Comparison of ENCODE assay signal across 12 mouse cellular contexts in genomic region chr2:26447451-26447850, GRCm38 (mm10). TPM values are rescaled to one million over a fixed set of nuclear protein-coding genes. Genes with fewer than 3 reads are reported as not detected.
DNase-seq lines count a peak whose midpoint lies in the region; ATAC-seq and TF ChIP-seq lines count a peak whose summit lies in the region.
"Had no signal": no experiment of that assay in that cellular context is flagged by ENCODE, and none has a peak within 500 bp of the region (broad histone marks: within the 10 kb centered on the region; RNA-seq: fewer than 3 reads in every experiment).

No protein-coding gene starts in this region.

- TF ChIP-seq POLR2A in limb, embryonic 14.5 days (IDR thresholded peaks at IDR 0.05; ENCODE audit: borderline replicate concordance, extremely low read depth, insufficient read depth, insufficient read length), result no peak

- H3K9ac ChIP-seq in limb, embryonic 13.5 days, result peak overlapping the region; percentile 43; the same call in 1 of the 2 replicates
- H3K9ac ChIP-seq in limb, embryonic 14.5 days (ENCODE audit: low read depth, low read length, severe bottlenecking), result 0 out of 2 replicates have a peak overlapping the region, but pooled peaks have one; percentile 28

- peaks cover 32% of the 10 kb centered on the region for H3K4me1 ChIP-seq in limb, embryonic 13.5 days
- peaks cover 28% of the 10 kb centered on the region for H3K4me1 ChIP-seq in limb, embryonic 10.5 days
- H3K4me1 ChIP-seq in limb, embryonic 14.5 days (ENCODE audit: control insufficient read depth, insufficient read depth, low read length), result peaks cover 21% of the 10 kb centered on the region

- no peak overlapping the region; the same call in 1 of the 2 replicates for H3K4me3 ChIP-seq in gastrocnemius, adult 2 months
- H3K4me3 ChIP-seq in limb, embryonic 13.5 days, result no peak overlapping the region
- no peak overlapping the region for H3K4me3 ChIP-seq in limb, embryonic 10.5 days
- H3K4me3 ChIP-seq in limb, embryonic 14.5 days (replicated peaks; ENCODE audit: low read length), result no peak overlapping the region

- intact Hi-C loops in gastrocnemius, adult 2 months (cut with DNase I), result loop anchor here (5.0 kb wide), 1 partner anchor 455 kb away; the partner anchor contains the start of gene Surf6

- H3K27ac ChIP-seq in gastrocnemius, adult 2 months, result peak overlapping the region; percentile 99
- no peak overlapping the region for H3K27ac ChIP-seq in limb, embryonic 13.5 days
- H3K27ac ChIP-seq in limb, embryonic 10.5 days, result no peak overlapping the region
- no peak overlapping the region for H3K27ac ChIP-seq in limb, embryonic 14.5 days (replicated peaks; ENCODE audit: low read depth, low read length)

- no peaks in the 10 kb centered on the region; the same call in 1 of the 2 replicates for H3K36me3 ChIP-seq in limb, embryonic 13.5 days
- no peaks in the 10 kb centered on the region for H3K36me3 ChIP-seq in limb, embryonic 10.5 days
- H3K36me3 ChIP-seq in limb, embryonic 14.5 days (ENCODE audit: control insufficient read depth, insufficient read depth, low read length), result no peaks in the 10 kb centered on the region

- no peaks in the 10 kb centered on the region for H3K9me3 ChIP-seq in limb, embryonic 13.5 days
- no peaks in the 10 kb centered on the region for H3K9me3 ChIP-seq in limb, embryonic 10.5 days (replicated peaks)
- no peaks in the 10 kb centered on the region for H3K9me3 ChIP-seq in limb, embryonic 14.5 days (ENCODE audit: control insufficient read depth, low read length)

- TF ChIP-seq CTCF in gastrocnemius, adult 2 months (IDR thresholded peaks at IDR 0.05), result no peak

- no peaks in the 10 kb centered on the region for H3K27me3 ChIP-seq in limb, embryonic 13.5 days
- H3K27me3 ChIP-seq in limb, embryonic 10.5 days (ENCODE audit: low read depth, poor library complexity, severe bottlenecking), result no peaks in the 10 kb centered on the region
- H3K27me3 ChIP-seq in limb, embryonic 14.5 days (ENCODE audit: control insufficient read depth, insufficient read depth, low read length), result no peaks in the 10 kb centered on the region

- H3K4me2 ChIP-seq in limb, embryonic 13.5 days (replicated peaks), result no peak overlapping the region
- H3K4me2 ChIP-seq in limb, embryonic 14.5 days (replicated peaks; ENCODE audit: low read depth, low read length, severe bottlenecking), result no peak overlapping the region

- ATAC-seq in limb, embryonic 13.5 days (ENCODE audit: low FRiP score, low read depth), result no peak
- no peak for ATAC-seq in limb, embryonic 14.5 days (ENCODE audit: low FRiP score, low read depth)
- ATAC-seq in erythroid progenitor cell, adult 5-6 weeks (replicated peaks; ENCODE audit: low FRiP score, poor library complexity, severe bottlenecking), result no peak
- ATAC-seq: CD4-positive, CD25-positive, alpha-beta regulatory T cell, adult 4 months had no signal

- WGBS in limb, embryonic 13.5 days, result 78% methylated on average over 1 of the region's 1 CpGs
- WGBS in limb, embryonic 10.5 days, result 67% methylated on average over 1 of the region's 1 CpGs
- 65% methylated on average over 1 of the region's 1 CpGs for WGBS in limb, embryonic 14.5 days

- DNase-seq in gastrocnemius, adult 2 months, result no peak
- no peak for DNase-seq in gastrocnemius, adult 18-20 months (ENCODE audit: low spot score)
- DNase-seq in limb, embryonic 10.5 days (ENCODE audit: low spot score), result no peak
- DNase-seq in 416B (ENCODE audit: low read depth), result peak; percentile 12
- DNase-seq in limb, embryonic 14.5 days (ENCODE audit: low spot score), result no peak
- DNase-seq: heart, postnatal 4 days; kidney, adult 11 months; lung, adult 2 months; right cerebral cortex, postnatal 14 days had no signal

RNA-seq across cellular contexts. Expression of gene Sec16a, which starts 2.4 kb away (rescaled TPM):
- total RNA-seq in gastrocnemius, adult 2 months (2021), result 10 to 100 TPM; 27.2 to 30.4 TPM
- total RNA-seq in gastrocnemius, adult 18-20 months (2021), result 10 to 100 TPM; 23.5 to 24.8 TPM
- polyA plus RNA-seq in limb, embryonic 13.5 days (2015; fragmentation: Nextera tagmentation; extraction: Ambion mirVana), result 24.9 and 28.1 TPM in 2 replicates
- 29.4 and 37.1 TPM in 2 replicates for polyA plus RNA-seq in limb, embryonic 10.5 days (2016; fragmentation: Nextera tagmentation; extraction: Ambion mirVana)
- polyA plus RNA-seq in limb, embryonic 14.5 days (2012; rRNA removed), result 62.5 and 73.3 TPM in 2 replicates
- polyA plus RNA-seq in limb, embryonic 14.5 days (2014; fragmentation: Nextera tagmentation; extraction: Ambion mirVana), result 47.1 and 47.6 TPM in 2 replicates
- 13.0 TPM in 2 replicates for total RNA-seq in erythroid progenitor cell, adult 5-6 weeks (2015; ENCODE audit: low replicate concordance)
- 7.3 and 15.7 TPM in 2 replicates for total RNA-seq in erythroid progenitor cell, adult 5-6 weeks (2017; ENCODE audit: low replicate concordance)

RNA-seq across cellular contexts. Expression of gene Inpp5e, which starts 38.4 kb away (rescaled TPM):
- 1 to 10 TPM; 7.9 to 9.3 TPM for total RNA-seq in gastrocnemius, adult 2 months (2021)
- 1 to 10 TPM; 8.6 to 9.2 TPM for total RNA-seq in gastrocnemius, adult 18-20 months (2021)
- polyA plus RNA-seq in limb, embryonic 13.5 days (2015; fragmentation: Nextera tagmentation; extraction: Ambion mirVana), result 25.7 and 26.7 TPM in 2 replicates
- 30.6 and 35.3 TPM in 2 replicates for polyA plus RNA-seq in limb, embryonic 10.5 days (2016; fragmentation: Nextera tagmentation; extraction: Ambion mirVana)
- 36.7 and 43.2 TPM in 2 replicates for polyA plus RNA-seq in limb, embryonic 14.5 days (2012; rRNA removed)
- 16.4 and 20.1 TPM in 2 replicates for polyA plus RNA-seq in limb, embryonic 14.5 days (2014; fragmentation: Nextera tagmentation; extraction: Ambion mirVana)
- 13.7 and 22.2 TPM in 2 replicates for total RNA-seq in erythroid progenitor cell, adult 5-6 weeks (2015; ENCODE audit: low replicate concordance)
- 12.3 and 26.5 TPM in 2 replicates for total RNA-seq in erythroid progenitor cell, adult 5-6 weeks (2017; ENCODE audit: low replicate concordance)

RNA-seq across cellular contexts. Expression of gene Pmpca, which starts 58.3 kb away (rescaled TPM):
- 100 to 1,000 TPM; 133 to 141 TPM for total RNA-seq in gastrocnemius, adult 2 months (2021)
- total RNA-seq in gastrocnemius, adult 18-20 months (2021), result 100 to 1,000 TPM; 131 to 133 TPM
- 97.3 and 101 TPM in 2 replicates for polyA plus RNA-seq in limb, embryonic 13.5 days (2015; fragmentation: Nextera tagmentation; extraction: Ambion mirVana)
- polyA plus RNA-seq in limb, embryonic 10.5 days (2016; fragmentation: Nextera tagmentation; extraction: Ambion mirVana), result 142 and 149 TPM in 2 replicates
- 106 and 108 TPM in 2 replicates for polyA plus RNA-seq in limb, embryonic 14.5 days (2012; rRNA removed)
- polyA plus RNA-seq in limb, embryonic 14.5 days (2014; fragmentation: Nextera tagmentation; extraction: Ambion mirVana), result 72.3 and 78.9 TPM in 2 replicates
- total RNA-seq in erythroid progenitor cell, adult 5-6 weeks (2015; ENCODE audit: low replicate concordance), result 18.9 and 35.7 TPM in 2 replicates
- 28.9 and 34.4 TPM in 2 replicates for total RNA-seq in erythroid progenitor cell, adult 5-6 weeks (2017; ENCODE audit: low replicate concordance)

RNA-seq across cellular contexts. Expression of gene Entr1, which starts 58.3 kb away (rescaled TPM):
- 10 to 100 TPM; 25.2 to 33.1 TPM for total RNA-seq in gastrocnemius, adult 2 months (2021)
- 10 to 100 TPM; 24.3 to 25.6 TPM for total RNA-seq in gastrocnemius, adult 18-20 months (2021)
- 141 and 146 TPM in 2 replicates for polyA plus RNA-seq in limb, embryonic 13.5 days (2015; fragmentation: Nextera tagmentation; extraction: Ambion mirVana)
- 127 and 148 TPM in 2 replicates for polyA plus RNA-seq in limb, embryonic 10.5 days (2016; fragmentation: Nextera tagmentation; extraction: Ambion mirVana)
- 217 and 222 TPM in 2 replicates for polyA plus RNA-seq in limb, embryonic 14.5 days (2012; rRNA removed)
- polyA plus RNA-seq in limb, embryonic 14.5 days (2014; fragmentation: Nextera tagmentation; extraction: Ambion mirVana), result 120 and 124 TPM in 2 replicates
- 35.7 and 40.7 TPM in 2 replicates for total RNA-seq in erythroid progenitor cell, adult 5-6 weeks (2015; ENCODE audit: low replicate concordance)
- total RNA-seq in erythroid progenitor cell, adult 5-6 weeks (2017; ENCODE audit: low replicate concordance), result 43.7 and 51.0 TPM in 2 replicates
